Mouse (Mus musculus) kidney, embryonic 14.5 days (tissue): ENCODE results near the gene Rspry1. TPM values are rescaled to one million over a fixed set of nuclear protein-coding genes. Genes with fewer than 3 reads are reported as not detected.

ENCODE experiments used
- ATAC-seq: fragments of 200-750 bp; cut with Nextera tagmentation; 2 replicates; pipeline ENCODE4 v1.8.0; 2017; ENCODE audit warnings: moderate number of reproducible peaks, mild to moderate bottlenecking, moderate TSS enrichment, moderate library complexity; ENCODE audit not compliant: low FRiP score, low TSS enrichment
- H3K27ac ChIP-seq: fragments of 300-500 bp; sonication (generic); 2 replicates; pipeline ENCODE4 v1.5.1; 2014; ENCODE audit warnings: low read depth, mild to moderate bottlenecking, low read length, moderate library complexity, mixed read lengths
- H3K27me3 ChIP-seq: fragments of 300-500 bp; sonication (generic); 2 replicates; pipeline ENCODE4 v1.6.1; 2014; ENCODE audit warnings: mild to moderate bottlenecking, low read length; ENCODE audit not compliant: control insufficient read depth, insufficient read depth
- H3K36me3 ChIP-seq: fragments of 300-500 bp; sonication (generic); 2 replicates; pipeline ENCODE4 v1.6.1; 2014; ENCODE audit warnings: low read length, mixed read lengths; ENCODE audit not compliant: control insufficient read depth, insufficient read depth
- H3K4me1 ChIP-seq: fragments of 300-500 bp; sonication (generic); 2 replicates; pipeline ENCODE4 v1.6.1; 2014; ENCODE audit warnings: low read length, mixed read lengths; ENCODE audit not compliant: control insufficient read depth, insufficient read depth
- H3K4me2 ChIP-seq: fragments of 300-500 bp; sonication (generic); replicated peaks from 2 replicates; pipeline ENCODE4 v1.6.1; 2014; ENCODE audit warnings: low read depth, mild to moderate bottlenecking, low read length
- H3K4me3 ChIP-seq: fragments of 300-500 bp; sonication (generic); 2 replicates; pipeline ENCODE4 v1.5.1; 2014; ENCODE audit warnings: mild to moderate bottlenecking, low read length
- H3K9ac ChIP-seq: fragments of 300-500 bp; sonication (generic); 2 replicates; pipeline ENCODE4 v1.6.1; 2014; ENCODE audit warnings: low read depth, mild to moderate bottlenecking, low read length, moderate library complexity
- H3K9me3 ChIP-seq: fragments of 300-500 bp; sonication (generic); 2 replicates; pipeline ENCODE4 v1.6.1; 2016; ENCODE audit warnings: low read length; ENCODE audit not compliant: control insufficient read depth
- WGBS: fragments of 180-500 bp; shearing (Covaris S2); extraction: QIAGEN DNeasy Blood & Tissue Kit; methylation state at CpG from one replicate; pipeline ENCODE4 v1.1.7; 2014; 5-methylcytosine and 5-hydroxymethylcytosine counted together
- polyA plus RNA-seq: library from polyadenylated mRNA; unstranded; fragments of >200 nt; fragmentation: Nextera tagmentation; extraction: Ambion mirVana; gene quantifications from 2 replicates; pipeline ENCODE4 v1.2.1, GENCODE M21; 2014

Gene Rspry1
- polyA plus RNA-seq, 1 experiment from 2014 or later: 37.3 TPM

- Histone ChIP-seq H3K4me3 (peak overlapping the region; percentile 43), H3K9me3 (no peaks in the 10 kb centered on the region), H3K27me3 (no peaks in the 10 kb centered on the region), H3K36me3 (no peaks in the 10 kb centered on the region), H3K4me1 (no peaks in the 10 kb centered on the region), H3K4me2 (peak overlapping the region; percentile 44), H3K9ac (peak overlapping the region; percentile 40; the same call in 1 of the 2 replicates), H3K27ac (no peak overlapping the region; the same call in 1 of the 2 replicates)
- peak; percentile 82 for ATAC-seq
- under 1% methylated on average over 35 of the region's 35 CpGs for WGBS
Observed at GRCm38 (mm10) chr8:94702844-94703813, 101.4 kb downstream of the Rspry1 start.

- peak; percentile 93 for ATAC-seq
- no peaks in the 10 kb centered on the region for H3K36me3 ChIP-seq
- no peaks in the 10 kb centered on the region for H3K4me1 ChIP-seq
- peak overlapping the region; percentile 50 for H3K9ac ChIP-seq
- peak overlapping the region; percentile 43 for H3K4me3 ChIP-seq
- H3K27me3 ChIP-seq: no peaks in the 10 kb centered on the region
- H3K4me2 ChIP-seq: peak overlapping the region; percentile 76
- no peak overlapping the region for H3K27ac ChIP-seq
- WGBS: under 1% methylated on average over 35 of the region's 35 CpGs
- no peaks in the 10 kb centered on the region for H3K9me3 ChIP-seq
Observed at GRCm38 (mm10) chr8:94703972-94704668, 102.4 kb downstream of the Rspry1 start.

DNA sequence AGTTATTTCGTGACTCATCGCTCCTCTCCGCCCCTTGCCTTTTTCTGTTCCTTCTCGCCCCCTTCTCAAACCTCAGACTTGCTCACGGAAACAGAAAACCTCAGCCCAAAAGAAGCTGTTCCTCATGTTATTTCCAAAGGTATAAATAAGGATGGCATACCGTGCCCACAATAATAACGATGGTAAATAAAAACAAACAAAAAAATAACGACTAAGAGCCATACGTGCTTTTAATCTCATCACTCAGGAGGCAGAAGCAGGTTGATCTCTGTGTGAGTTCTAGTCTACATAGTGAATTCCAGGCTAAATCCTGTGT lies 102.9 kb downstream of the Rspry1 start:
- Histone ChIP-seq H3K9me3 (no peaks in the 10 kb centered on the region), H3K27me3 (no peaks in the 10 kb centered on the region), H3K4me2 (peak overlapping the region; percentile 76), H3K4me1 (no peaks in the 10 kb centered on the region), H3K36me3 (no peaks in the 10 kb centered on the region), H3K27ac (no peak overlapping the region), H3K4me3 (peak overlapping the region; percentile 43), H3K9ac (peak overlapping the region; percentile 50)
- ATAC-seq: no peak
- 19% methylated on average over 9 of the region's 9 CpGs for WGBS

DNA sequence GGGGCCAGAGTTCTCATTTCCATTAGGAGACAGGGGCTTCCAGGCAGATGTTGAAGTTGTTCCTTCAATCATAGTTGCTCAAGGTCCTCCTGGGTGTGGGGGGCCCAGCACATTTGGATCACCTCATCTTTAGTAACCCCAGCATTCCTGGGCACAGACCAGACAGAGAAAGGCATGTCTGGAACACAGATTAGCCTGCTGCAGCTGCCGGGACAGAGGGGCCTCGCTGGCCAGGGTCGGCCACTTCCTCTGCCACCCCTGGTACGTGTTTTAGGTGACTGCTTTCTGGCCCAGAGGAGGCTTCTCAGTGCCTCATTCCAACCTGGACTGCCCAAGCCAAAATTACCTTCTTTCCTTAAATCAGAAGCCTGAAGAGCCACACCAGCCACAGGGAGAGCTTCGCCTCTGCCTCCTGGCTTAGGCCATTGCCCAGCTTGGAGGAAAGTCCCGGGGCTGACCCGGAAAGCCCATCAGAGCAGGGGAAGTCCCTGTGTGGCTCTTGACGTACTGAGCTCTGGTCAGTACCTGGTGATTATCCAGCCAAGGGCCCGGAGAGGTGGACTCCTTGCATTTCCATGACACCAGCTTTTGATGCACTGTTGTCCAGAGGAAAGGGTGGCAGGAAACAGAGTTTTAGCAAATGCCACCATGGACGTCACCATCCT lies 104.0 kb downstream of the Rspry1 start:
- no peak overlapping the region for H3K9ac ChIP-seq
- no peaks in the 10 kb centered on the region for H3K36me3 ChIP-seq
- no peak overlapping the region for H3K4me3 ChIP-seq
- 79% methylated on average over 10 of the region's 10 CpGs for WGBS
- no peak for ATAC-seq
- no peaks in the 10 kb centered on the region for H3K27me3 ChIP-seq
- no peak overlapping the region for H3K4me2 ChIP-seq
- no peaks in the 10 kb centered on the region for H3K9me3 ChIP-seq
- no peaks in the 10 kb centered on the region for H3K4me1 ChIP-seq
- no peak overlapping the region for H3K27ac ChIP-seq

DNA sequence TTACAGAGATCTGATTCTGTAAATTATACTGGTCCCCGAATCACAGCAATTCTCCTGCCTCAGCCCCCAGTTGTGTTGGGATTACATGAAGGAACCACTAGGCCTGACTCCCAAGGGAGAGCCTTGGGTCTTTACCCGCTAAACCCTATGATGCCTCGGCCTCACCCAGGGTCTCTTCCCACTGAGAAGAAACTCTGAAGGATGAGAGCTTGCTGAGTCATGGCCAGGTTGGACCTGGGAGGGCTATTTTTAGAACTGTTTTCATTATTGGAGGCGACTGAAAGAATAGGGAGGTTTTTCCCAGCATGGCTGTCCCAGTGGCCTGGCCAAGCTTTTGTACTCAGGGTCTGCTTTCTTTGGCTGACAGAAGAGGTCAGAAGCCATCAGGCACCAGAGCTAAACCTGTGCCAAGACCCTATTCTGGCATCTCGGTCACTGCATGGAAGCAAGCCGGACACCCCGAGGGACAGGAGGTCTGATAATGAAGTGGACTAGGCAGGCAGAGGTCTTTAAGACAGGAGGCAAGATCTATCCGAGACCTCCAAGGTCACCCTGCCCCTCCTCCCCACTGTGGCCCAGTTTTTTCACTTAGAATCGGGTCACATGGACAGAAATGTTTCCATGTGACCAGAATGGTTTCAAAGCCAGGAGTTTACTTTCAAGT lies 105.1 kb downstream of the Rspry1 start:
- no peaks in the 10 kb centered on the region for H3K4me1 ChIP-seq
- H3K27ac ChIP-seq: no peak overlapping the region
- H3K9me3 ChIP-seq: no peaks in the 10 kb centered on the region
- no peaks in the 10 kb centered on the region for H3K36me3 ChIP-seq
- WGBS: 70% methylated on average over 9 of the region's 9 CpGs
- H3K4me3 ChIP-seq: no peak overlapping the region
- H3K4me2 ChIP-seq: no peak overlapping the region
- H3K9ac ChIP-seq: no peak overlapping the region
- no peaks in the 10 kb centered on the region for H3K27me3 ChIP-seq
- no peak for ATAC-seq

Other genes with a start within 250 kb of the Rspry1 start
- 53.7 and 61.2 TPM in 2 replicates for gene Herpud1, start 215.5 kb upstream of the Rspry1 start, polyA plus RNA-seq
- gene Nlrc5, start 167.6 kb upstream of the Rspry1 start, polyA plus RNA-seq: 0.10 and 0.70 TPM in 2 replicates
- gene Cpne2, start 68.9 kb upstream of the Rspry1 start, polyA plus RNA-seq: 13.2 and 13.6 TPM in 2 replicates
- 60.2 and 82.1 TPM in 2 replicates for gene Fam192a, start 60 bp downstream of the Rspry1 start, polyA plus RNA-seq
- gene Arl2bp, start 64.7 kb downstream of the Rspry1 start, polyA plus RNA-seq: 58.7 and 59.7 TPM in 2 replicates
- gene Pllp, start 94.3 kb downstream of the Rspry1 start, polyA plus RNA-seq: 13.5 and 19.3 TPM in 2 replicates
- not detected in 2 replicates for gene Ccl22, start 143.7 kb downstream of the Rspry1 start, polyA plus RNA-seq
- gene Cx3cl1, start 170.1 kb downstream of the Rspry1 start, polyA plus RNA-seq: 4.2 and 7.4 TPM in 2 replicates
- gene Ccl17, start 208.5 kb downstream of the Rspry1 start, polyA plus RNA-seq: not detected in 2 replicates
- 59.8 and 71.9 TPM in 2 replicates for gene Coq9, start 236.4 kb downstream of the Rspry1 start, polyA plus RNA-seq
- 101 and 102 TPM in 2 replicates for gene Ciapin1, start 236.4 kb downstream of the Rspry1 start, polyA plus RNA-seq